Mouse (Mus musculus) cortical plate, adult 2 months (tissue): ENCODE measurements around the gene Aff1. TPM values are rescaled to one million over a fixed set of nuclear protein-coding genes. Genes with fewer than 3 reads are reported as not detected.

Experiments
- H3K27ac ChIP-seq: fragments of 200-500 bp; 2 replicates; pipeline ENCODE4 v1.5.1; 2012; ENCODE audit warnings: low read length, control low read depth, inconsistent platforms; ENCODE audit not compliant: insufficient read depth
- H3K4me1 ChIP-seq: fragments of 200-500 bp; 2 replicates; pipeline ENCODE4 v1.6.1; 2011; ENCODE audit warnings: low read length; ENCODE audit not compliant: control insufficient read depth, insufficient read depth
- H3K4me3 ChIP-seq: fragments of 200-500 bp; 2 replicates; pipeline ENCODE4 v1.5.1; 2011; ENCODE audit warnings: mild to moderate bottlenecking, low read length, control low read depth; ENCODE audit not compliant: insufficient read depth
- CTCF ChIP-seq: fragments of 200-500 bp; IDR thresholded peaks from 2 replicates; pipeline ENCODE4 v1.5.1; 2011; ENCODE audit warnings: mild to moderate bottlenecking, control low read depth, low read length; ENCODE audit not compliant: insufficient read depth; ENCODE audit errors: extremely low read depth
- POLR2A ChIP-seq: fragments of 200-500 bp; IDR thresholded peaks from 2 replicates; pipeline ENCODE4 v1.6.1; 2011; ENCODE audit warnings: mild to moderate bottlenecking, low read length, control low read depth; ENCODE audit not compliant: insufficient read depth; ENCODE audit errors: extremely low read depth
- polyA plus RNA-seq: library from polyadenylated mRNA; depleted of rRNA; stranded (reverse); fragments of >200 nt; gene quantifications from 2 replicates; pipeline ENCODE4 v1.2.3, GENCODE M21; 2012

Gene Aff1
- polyA plus RNA-seq, 1 experiment: 3.6 TPM

GRCm38 (mm10) chr5:103705874-103706273 is 13.7 kb downstream of the Aff1 start:
- Histone ChIP-seq H3K4me1 (no peaks in the 10 kb centered on the region), H3K27ac (no peak overlapping the region), H3K4me3 (no peak overlapping the region)
- TF ChIP-seq CTCF (no peak), POLR2A (no peak)

DNA sequence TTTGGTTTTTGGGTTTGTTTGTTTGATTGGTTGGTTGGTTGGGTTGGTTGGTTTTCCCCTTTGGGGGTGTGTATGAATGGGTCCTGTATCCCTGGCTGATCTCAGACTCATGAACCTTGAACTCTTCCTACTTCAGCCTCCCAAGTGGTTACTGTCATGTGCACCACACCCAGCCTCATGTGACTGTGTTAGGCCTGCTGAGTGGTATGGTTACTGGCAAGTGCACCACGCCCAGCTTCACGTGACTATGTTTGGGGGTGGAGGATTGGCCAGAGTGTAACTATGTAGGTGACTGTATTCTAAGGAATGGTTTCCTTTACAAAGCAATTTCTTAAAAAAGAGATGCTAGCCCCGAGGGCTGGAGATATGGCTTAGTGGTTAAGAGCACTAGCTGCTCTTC is 16.9 kb downstream of the Aff1 start:
- H3K4me1 ChIP-seq: peaks cover 2% of the 10 kb centered on the region; the same call in 1 of the 2 replicates
- no peak overlapping the region for H3K4me3 ChIP-seq
- no peak overlapping the region for H3K27ac ChIP-seq
- TF ChIP-seq CTCF: no peak
- no peak for TF ChIP-seq POLR2A

GRCm38 (mm10) chr5:103711886-103712285 is 19.7 kb downstream of the Aff1 start:
- no peak for TF ChIP-seq POLR2A
- no peak for TF ChIP-seq CTCF
- H3K4me3 ChIP-seq: no peak overlapping the region
- H3K4me1 ChIP-seq: peaks cover 2% of the 10 kb centered on the region; the same call in 1 of the 2 replicates
- H3K27ac ChIP-seq: no peak overlapping the region

GRCm38 (mm10) chr5:103713422-103713821 is 21.2 kb downstream of the Aff1 start:
- TF ChIP-seq CTCF (no peak), POLR2A (no peak)
- Histone ChIP-seq H3K27ac (no peak overlapping the region), H3K4me3 (no peak overlapping the region), H3K4me1 (peaks cover 2% of the 10 kb centered on the region; the same call in 1 of the 2 replicates)

- Histone ChIP-seq H3K4me1 (peaks cover 2% of the 10 kb centered on the region; the same call in 1 of the 2 replicates), H3K4me3 (no peak overlapping the region), H3K27ac (no peak overlapping the region)
- TF ChIP-seq POLR2A (no peak), CTCF (no peak)
These were observed 22.8 kb downstream of the Aff1 start for GRCm38 (mm10) chr5:103714943-103715342.

GRCm38 (mm10) chr5:103716824-103717342 is 24.7 kb downstream of the Aff1 start:
- no peak for TF ChIP-seq POLR2A
- TF ChIP-seq CTCF: no peak
- H3K27ac ChIP-seq: no peak overlapping the region
- peaks cover 2% of the 10 kb centered on the region; the same call in 1 of the 2 replicates for H3K4me1 ChIP-seq
- H3K4me3 ChIP-seq: no peak overlapping the region

GRCm38 (mm10) chr5:103719131-103719530 is 27.0 kb downstream of the Aff1 start:
- Histone ChIP-seq H3K4me3 (no peak overlapping the region), H3K27ac (no peak overlapping the region), H3K4me1 (no peaks in the 10 kb centered on the region)
- no peak for TF ChIP-seq CTCF
- TF ChIP-seq POLR2A: no peak

DNA sequence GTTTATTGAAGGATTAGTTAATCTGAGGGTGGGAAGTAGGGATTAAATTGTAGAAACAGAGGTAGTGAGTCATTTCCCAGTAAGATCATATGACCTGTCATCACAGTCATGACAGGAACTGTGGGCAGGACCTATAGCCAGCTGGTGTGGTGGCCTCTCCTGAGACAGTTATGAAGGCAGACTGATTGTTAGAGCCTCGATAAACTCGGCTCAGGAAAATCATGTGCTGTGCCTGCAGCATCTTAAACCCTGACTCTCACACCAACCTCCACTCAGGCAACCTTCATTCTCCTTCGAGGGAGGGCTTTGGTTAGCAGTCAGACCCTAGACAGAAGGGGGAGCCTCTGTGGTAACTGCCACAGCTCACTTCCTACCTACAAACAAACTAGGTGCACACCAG is 27.7 kb downstream of the Aff1 start:
- Histone ChIP-seq H3K4me1 (no peaks in the 10 kb centered on the region), H3K4me3 (no peak overlapping the region), H3K27ac (no peak overlapping the region)
- TF ChIP-seq CTCF: no peak
- no peak for TF ChIP-seq POLR2A

DNA sequence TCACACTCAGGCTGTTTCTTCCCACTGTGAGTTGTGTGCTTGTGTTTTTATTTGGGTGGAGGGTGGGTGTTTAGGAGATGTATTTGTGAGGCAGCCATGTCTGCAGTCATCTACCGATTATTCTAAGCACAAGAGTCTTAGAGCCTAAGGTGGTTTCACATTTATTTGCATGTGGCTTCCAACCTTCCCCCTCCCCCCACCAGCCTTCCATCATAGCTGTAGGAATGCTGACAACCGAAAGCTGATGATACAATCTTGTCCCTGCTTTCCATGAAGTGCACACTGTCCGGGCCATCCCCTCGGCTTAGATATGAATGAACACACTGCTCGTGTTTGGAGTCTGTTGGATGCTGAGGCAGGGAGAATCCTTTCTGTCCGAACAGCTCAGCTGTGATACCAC is 28.8 kb downstream of the Aff1 start:
- H3K4me3 ChIP-seq: no peak overlapping the region
- H3K27ac ChIP-seq: no peak overlapping the region
- TF ChIP-seq CTCF (no peak), POLR2A (no peak)
- no peaks in the 10 kb centered on the region for H3K4me1 ChIP-seq

DNA sequence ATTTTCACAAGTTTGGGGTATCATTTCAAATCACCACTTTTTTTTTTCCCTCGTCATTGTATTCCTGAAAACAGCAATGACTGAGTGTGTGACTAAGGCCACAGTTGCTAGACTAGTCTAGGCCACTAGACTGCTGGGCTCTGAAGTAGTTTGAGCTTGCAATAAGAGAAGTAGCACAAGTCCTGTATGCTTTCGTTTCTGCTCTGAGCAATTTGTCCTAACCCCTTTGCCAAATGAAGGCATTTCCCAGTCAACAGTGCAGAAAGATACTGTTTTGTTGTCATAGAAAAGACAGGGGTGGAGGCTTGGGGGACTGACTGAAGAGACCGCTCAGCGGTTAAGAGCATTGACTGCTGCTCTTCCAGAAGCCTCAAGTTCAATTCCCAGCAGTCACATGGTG is 29.3 kb downstream of the Aff1 start:
- TF ChIP-seq CTCF (no peak), POLR2A (no peak)
- no peak overlapping the region for H3K27ac ChIP-seq
- H3K4me3 ChIP-seq: no peak overlapping the region
- no peaks in the 10 kb centered on the region for H3K4me1 ChIP-seq
